Mouse (Mus musculus): ENCODE measurements at regions not wholly inside any gene's neighbourhood (a gene's known extent, or its start where the extent isn't known, plus 50 kb on each side); places are given as distances from the start of the nearest gene placed in this dataset.

DNA sequence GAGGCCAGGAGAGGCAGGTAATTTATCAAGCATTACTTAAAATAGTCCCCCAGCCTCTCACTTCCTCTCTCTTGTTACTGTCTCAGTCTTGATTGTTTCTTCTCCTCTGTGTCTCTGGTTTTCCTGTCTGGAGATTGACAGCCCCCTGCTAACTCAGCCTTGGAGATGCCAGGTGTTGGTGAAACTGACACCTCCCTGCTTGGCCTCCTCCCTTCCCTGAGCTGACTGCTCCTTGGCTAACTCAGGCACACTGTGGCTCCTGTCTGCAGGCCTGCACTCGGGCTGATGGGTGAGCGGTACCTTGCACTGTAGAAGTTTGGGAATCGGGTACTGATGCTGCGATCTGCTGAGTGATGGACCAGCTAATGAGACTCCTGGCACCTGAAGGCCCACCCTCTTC, 176.1 kb downstream of the Trim29 start:
- peaks cover 38% of the 10 kb centered on the region for H3K4me1 ChIP-seq (replicated peaks; ENCODE audit: low read depth, low read length)
- TF ChIP-seq CTCF (conservative IDR thresholded peaks at IDR 0.05; ENCODE audit: low read length), result no peak
- no peak for TF ChIP-seq NANOG (IDR thresholded peaks at IDR 0.05; ENCODE audit: borderline replicate concordance, low read length)
- TF ChIP-seq POU5F1 (IDR thresholded peaks at IDR 0.05; ENCODE audit: borderline replicate concordance, low read length), result no peak

DNA sequence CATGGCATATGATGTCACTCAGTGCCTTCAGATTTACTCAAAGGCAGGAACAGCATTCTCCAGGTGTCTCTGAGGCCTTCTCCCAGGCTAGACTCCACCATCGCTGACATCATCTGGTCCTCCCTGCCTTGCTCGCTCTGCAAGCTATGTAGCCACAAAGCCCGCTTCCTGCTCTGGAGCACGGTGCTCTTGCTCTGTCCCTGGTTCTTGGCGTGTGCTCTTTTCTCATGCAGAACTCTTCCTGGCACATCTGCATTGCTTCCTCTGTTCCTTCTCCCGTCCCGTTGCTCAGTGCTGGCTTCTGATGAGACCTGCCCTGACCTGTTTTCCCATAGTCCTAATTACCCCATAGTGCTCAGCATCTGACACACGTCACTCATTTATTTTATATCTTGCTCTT, 178.6 kb downstream of the Trim29 start:
- H3K36me3 ChIP-seq (ENCODE audit: insufficient read depth, low read length), result no peaks in the 10 kb centered on the region
- TF ChIP-seq POU5F1 (IDR thresholded peaks at IDR 0.05; ENCODE audit: borderline replicate concordance, low read length) (peak; percentile 89; the same call in 1 of the 2 replicates), CTCF (conservative IDR thresholded peaks at IDR 0.05; ENCODE audit: low read length) (no peak)
- peaks cover 57% of the 10 kb centered on the region for H3K4me1 ChIP-seq (replicated peaks; ENCODE audit: low read depth, low read length)
- no peaks in the 10 kb centered on the region for H3K9me3 ChIP-seq (ENCODE audit: low read length)
- no peak overlapping the region for H3K4me3 ChIP-seq (replicated peaks; ENCODE audit: low read length)
- no peaks in the 10 kb centered on the region for H3K27me3 ChIP-seq (ENCODE audit: insufficient read depth, low read length)

More for the DNA sequence above, 176.1 kb downstream of the Trim29 start:
- peaks cover 15% of the 10 kb centered on the region for H3K27me3 ChIP-seq (ENCODE audit: insufficient read depth, low read length)
- no peaks in the 10 kb centered on the region for H3K9me3 ChIP-seq (ENCODE audit: low read length)
- H3K4me3 ChIP-seq (replicated peaks; ENCODE audit: low read length), result no peak overlapping the region
- no peaks in the 10 kb centered on the region for H3K36me3 ChIP-seq (ENCODE audit: insufficient read depth, low read length)

DNA sequence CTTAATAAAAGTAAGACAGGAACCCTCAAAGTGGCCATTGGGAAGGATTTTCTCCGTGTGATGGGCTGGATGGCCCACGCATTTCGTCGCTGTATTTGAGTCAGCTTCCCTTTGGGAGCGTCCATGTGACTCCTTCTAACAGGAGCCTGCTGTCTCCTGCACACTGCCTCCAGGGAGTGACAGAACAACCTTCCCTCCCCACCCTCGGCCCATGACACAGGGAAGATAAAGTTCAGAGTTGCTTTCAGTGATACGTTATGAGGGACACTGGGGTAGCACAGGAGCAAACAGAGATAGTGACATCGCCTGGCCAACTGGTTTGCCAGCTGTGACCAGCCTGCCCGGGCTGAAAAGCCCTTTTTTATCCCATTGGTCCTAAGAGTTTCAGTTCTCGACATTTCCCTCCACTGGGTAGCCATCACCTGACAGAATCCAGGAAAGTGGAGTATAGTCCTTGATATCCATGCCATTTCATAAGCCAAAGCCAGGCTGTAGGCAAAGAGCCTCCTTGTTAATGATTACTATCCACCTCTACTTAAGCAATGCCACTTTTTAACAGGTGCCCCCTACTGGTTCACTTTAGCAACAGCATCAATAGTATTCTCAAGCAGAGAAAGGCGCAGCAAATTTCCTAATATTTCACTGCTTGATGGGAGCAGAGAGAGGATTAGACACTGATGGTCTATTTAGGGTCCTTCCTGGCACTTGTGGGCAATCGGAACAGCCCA, 180.5 kb downstream of the Trim29 start:
- peak; percentile 81 for TF ChIP-seq CTCF (conservative IDR thresholded peaks at IDR 0.05; ENCODE audit: low read length)
- no peak for TF ChIP-seq POU5F1 (IDR thresholded peaks at IDR 0.05; ENCODE audit: borderline replicate concordance, low read length)
- Histone ChIP-seq H3K27me3 (ENCODE audit: insufficient read depth, low read length) (0 out of 2 replicates have a peak, but pooled peaks cover 4% of the 10 kb centered on the region), H3K4me3 (replicated peaks; ENCODE audit: low read length) (no peak overlapping the region), H3K9me3 (ENCODE audit: low read length) (no peaks in the 10 kb centered on the region), H3K4me1 (replicated peaks; ENCODE audit: low read depth, low read length) (peaks cover 57% of the 10 kb centered on the region), H3K36me3 (ENCODE audit: insufficient read depth, low read length) (no peaks in the 10 kb centered on the region)

DNA sequence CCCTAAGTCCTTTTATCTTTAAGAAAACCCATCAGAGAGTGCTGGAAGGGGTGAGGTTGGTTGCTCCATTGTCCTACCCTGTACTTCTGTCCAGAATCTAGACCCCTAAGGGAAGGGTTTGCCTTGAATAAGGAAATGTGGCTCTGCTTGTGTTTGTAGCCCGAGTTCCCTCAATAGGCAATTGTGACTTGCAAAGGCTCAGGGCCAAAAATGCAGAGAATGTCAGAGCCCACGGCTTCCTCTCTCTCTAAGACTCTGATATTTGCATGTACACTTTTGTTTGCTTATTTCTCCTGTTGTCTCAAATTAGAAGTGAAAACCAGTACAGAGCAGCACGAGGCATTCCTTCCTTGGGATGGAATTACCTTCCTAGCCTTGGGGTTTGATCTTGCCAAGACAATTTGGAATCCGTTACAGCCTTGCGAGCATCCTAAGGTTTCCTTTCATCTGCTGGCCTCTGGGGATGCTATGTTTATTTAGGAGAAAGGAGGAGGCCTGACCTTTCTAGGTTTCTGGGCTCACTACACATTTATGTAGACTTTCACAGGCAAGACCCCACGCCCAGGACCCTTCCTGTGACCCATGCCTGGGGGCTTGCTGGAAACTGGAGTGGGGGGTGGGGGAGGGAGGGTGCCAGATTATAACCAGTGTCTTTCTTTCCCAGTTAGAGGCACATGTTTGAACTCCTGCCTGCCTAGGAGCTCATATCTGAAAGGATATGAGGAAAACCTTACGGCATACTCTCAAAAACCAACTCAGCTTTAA, 181.8 kb downstream of the Trim29 start:
- TF ChIP-seq CTCF (conservative IDR thresholded peaks at IDR 0.05; ENCODE audit: low read length) (no peak), NANOG (IDR thresholded peaks at IDR 0.05; ENCODE audit: borderline replicate concordance, low read length) (no peak), POU5F1 (IDR thresholded peaks at IDR 0.05; ENCODE audit: borderline replicate concordance, low read length) (no peak)
- Histone ChIP-seq H3K4me1 (replicated peaks; ENCODE audit: low read depth, low read length) (peaks cover 56% of the 10 kb centered on the region), H3K27me3 (ENCODE audit: insufficient read depth, low read length) (peaks cover 9% of the 10 kb centered on the region; the same call in 1 of the 2 replicates), H3K4me3 (replicated peaks; ENCODE audit: low read length) (no peak overlapping the region), H3K36me3 (ENCODE audit: insufficient read depth, low read length) (no peaks in the 10 kb centered on the region), H3K9me3 (ENCODE audit: low read length) (no peaks in the 10 kb centered on the region)

DNA sequence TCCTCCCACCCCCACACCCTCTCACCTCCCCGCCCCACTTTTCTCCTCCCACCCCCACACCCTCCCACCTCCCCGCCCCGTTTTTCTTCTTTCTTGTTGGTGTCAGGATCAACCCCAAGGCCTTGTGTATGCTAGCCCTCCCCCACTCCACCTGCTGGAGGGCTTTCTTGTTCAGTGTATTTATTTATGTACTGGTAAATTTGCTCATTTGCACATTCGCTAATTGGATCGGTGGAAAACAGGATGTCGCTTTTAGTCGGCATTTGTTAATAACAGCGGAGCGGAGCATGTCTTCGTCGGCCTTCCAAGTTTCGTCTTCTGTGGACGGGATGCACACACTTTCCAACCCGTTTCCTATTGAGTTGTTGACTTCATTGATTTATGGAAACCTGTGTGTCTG, 187.9 kb downstream of the Trim29 start:
- no peaks in the 10 kb centered on the region for H3K36me3 ChIP-seq (ENCODE audit: insufficient read depth, low read length)
- H3K27me3 ChIP-seq (ENCODE audit: insufficient read depth, low read length), result peaks cover 9% of the 10 kb centered on the region; the same call in 1 of the 2 replicates
- H3K4me3 ChIP-seq (replicated peaks; ENCODE audit: low read length), result no peak overlapping the region
- no peak for TF ChIP-seq POU5F1 (IDR thresholded peaks at IDR 0.05; ENCODE audit: borderline replicate concordance, low read length)
- H3K9me3 ChIP-seq (ENCODE audit: low read length), result no peaks in the 10 kb centered on the region
- peaks cover 17% of the 10 kb centered on the region for H3K4me1 ChIP-seq (replicated peaks; ENCODE audit: low read depth, low read length)

DNA sequence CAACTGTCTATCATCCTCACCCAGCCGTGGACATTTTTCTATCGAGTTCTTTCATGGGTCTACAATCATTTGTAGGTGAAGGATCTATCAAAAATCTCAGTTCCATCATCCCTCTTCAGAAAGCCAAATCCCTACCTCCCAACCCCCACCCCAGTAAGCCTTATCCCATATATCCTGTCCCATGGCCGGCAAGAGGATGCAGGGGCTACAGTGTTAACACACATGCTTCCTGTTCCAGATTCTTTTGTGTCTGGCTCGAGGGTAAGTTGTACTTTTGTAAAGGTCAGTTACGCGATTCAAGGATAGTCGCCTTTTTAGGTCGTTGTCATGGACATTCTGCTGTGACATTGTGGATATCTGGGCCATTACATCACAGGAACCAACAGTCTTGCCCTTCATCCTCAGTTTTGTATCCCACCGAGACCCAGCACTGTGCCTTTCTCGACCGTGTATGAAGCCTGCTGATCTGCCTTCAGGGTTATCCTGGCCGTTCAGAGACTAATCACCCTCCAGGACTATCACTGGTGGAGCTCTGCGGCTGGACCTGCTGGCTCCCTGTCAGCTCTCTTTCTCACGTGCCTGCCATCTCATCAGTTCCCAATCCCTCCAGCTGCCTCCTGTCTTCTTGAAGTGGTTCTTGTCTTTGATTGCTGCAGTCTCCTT, 193.8 kb downstream of the Trim29 start:
- H3K4me3 ChIP-seq (replicated peaks; ENCODE audit: low read length), result no peak overlapping the region
- peaks cover 17% of the 10 kb centered on the region for H3K27me3 ChIP-seq (ENCODE audit: insufficient read depth, low read length)
- TF ChIP-seq NANOG (IDR thresholded peaks at IDR 0.05; ENCODE audit: borderline replicate concordance, low read length) (no peak), CTCF (conservative IDR thresholded peaks at IDR 0.05; ENCODE audit: low read length) (no peak), POU5F1 (IDR thresholded peaks at IDR 0.05; ENCODE audit: borderline replicate concordance, low read length) (no peak)
- H3K36me3 ChIP-seq (ENCODE audit: insufficient read depth, low read length), result no peaks in the 10 kb centered on the region
- no peaks in the 10 kb centered on the region for H3K9me3 ChIP-seq (ENCODE audit: low read length)
- H3K4me1 ChIP-seq (replicated peaks; ENCODE audit: low read depth, low read length), result no peaks in the 10 kb centered on the region

DNA sequence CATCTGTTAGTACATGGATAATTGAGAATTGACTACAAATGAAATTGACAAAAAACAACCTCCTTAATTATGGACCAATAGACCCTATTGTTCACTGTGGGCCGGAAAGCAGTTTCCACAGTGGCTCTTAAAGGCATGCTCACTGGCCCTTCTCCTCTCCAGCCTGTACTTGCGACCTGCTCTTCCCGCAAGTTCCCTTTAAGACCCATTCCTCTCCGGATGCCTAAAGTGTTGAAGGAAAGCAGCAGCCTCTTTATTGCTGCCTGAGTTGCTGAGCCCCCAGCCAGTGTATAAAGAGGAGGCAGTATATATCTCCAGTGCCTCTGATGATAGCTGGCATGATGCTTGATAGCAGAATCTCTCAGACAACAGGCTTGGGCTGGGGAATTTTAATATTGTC, 195.2 kb downstream of the Trim29 start:
- no peaks in the 10 kb centered on the region for H3K4me1 ChIP-seq (replicated peaks; ENCODE audit: low read depth, low read length)
- H3K9me3 ChIP-seq (ENCODE audit: low read length), result no peaks in the 10 kb centered on the region
- peaks cover 24% of the 10 kb centered on the region for H3K27me3 ChIP-seq (ENCODE audit: insufficient read depth, low read length)
- TF ChIP-seq NANOG (IDR thresholded peaks at IDR 0.05; ENCODE audit: borderline replicate concordance, low read length) (no peak), CTCF (conservative IDR thresholded peaks at IDR 0.05; ENCODE audit: low read length) (no peak), POU5F1 (IDR thresholded peaks at IDR 0.05; ENCODE audit: borderline replicate concordance, low read length) (no peak)
- H3K36me3 ChIP-seq (ENCODE audit: insufficient read depth, low read length), result no peaks in the 10 kb centered on the region
- no peak overlapping the region for H3K4me3 ChIP-seq (replicated peaks; ENCODE audit: low read length)

DNA sequence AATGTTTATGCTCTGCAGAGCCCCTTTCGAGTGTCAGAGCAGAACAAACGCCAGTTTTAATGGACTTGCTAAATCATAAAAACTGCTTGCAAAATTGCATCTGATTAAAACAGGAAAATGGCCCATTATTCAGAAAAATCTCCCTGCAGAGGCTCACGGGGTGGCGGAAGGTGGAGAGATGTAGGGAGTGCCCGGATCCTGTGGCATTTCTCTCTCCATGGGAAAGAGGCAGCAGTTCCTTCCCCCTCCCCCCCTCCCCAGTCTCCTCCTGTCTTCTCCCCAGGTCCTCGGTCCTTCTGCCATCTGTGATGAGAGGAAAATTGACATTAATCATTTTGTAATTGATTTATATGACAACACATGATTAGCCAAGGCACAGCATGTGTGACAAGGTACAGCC, 195.6 kb downstream of the Trim29 start:
- Histone ChIP-seq H3K27me3 (ENCODE audit: insufficient read depth, low read length) (peaks cover 27% of the 10 kb centered on the region), H3K4me3 (replicated peaks; ENCODE audit: low read length) (no peak overlapping the region), H3K9me3 (ENCODE audit: low read length) (no peaks in the 10 kb centered on the region), H3K4me1 (replicated peaks; ENCODE audit: low read depth, low read length) (no peaks in the 10 kb centered on the region), H3K36me3 (ENCODE audit: insufficient read depth, low read length) (no peaks in the 10 kb centered on the region)
- TF ChIP-seq POU5F1 (IDR thresholded peaks at IDR 0.05; ENCODE audit: borderline replicate concordance, low read length), result no peak
- no peak for TF ChIP-seq NANOG (IDR thresholded peaks at IDR 0.05; ENCODE audit: borderline replicate concordance, low read length)
- TF ChIP-seq CTCF (conservative IDR thresholded peaks at IDR 0.05; ENCODE audit: low read length), result no peak
